Mouse (Mus musculus) urinary bladder, postnatal 36 days (tissue): ENCODE data around the gene Krt79.

Source experiments
- DNase-seq, 2 experiments: peaks; one replicate each; pipeline ENCODE4 v3.0.0; 2022; ENCODE audit warnings: low spot score in 2 of 2, mixed read lengths in 1 of 2

Krt79 gene

DNA sequence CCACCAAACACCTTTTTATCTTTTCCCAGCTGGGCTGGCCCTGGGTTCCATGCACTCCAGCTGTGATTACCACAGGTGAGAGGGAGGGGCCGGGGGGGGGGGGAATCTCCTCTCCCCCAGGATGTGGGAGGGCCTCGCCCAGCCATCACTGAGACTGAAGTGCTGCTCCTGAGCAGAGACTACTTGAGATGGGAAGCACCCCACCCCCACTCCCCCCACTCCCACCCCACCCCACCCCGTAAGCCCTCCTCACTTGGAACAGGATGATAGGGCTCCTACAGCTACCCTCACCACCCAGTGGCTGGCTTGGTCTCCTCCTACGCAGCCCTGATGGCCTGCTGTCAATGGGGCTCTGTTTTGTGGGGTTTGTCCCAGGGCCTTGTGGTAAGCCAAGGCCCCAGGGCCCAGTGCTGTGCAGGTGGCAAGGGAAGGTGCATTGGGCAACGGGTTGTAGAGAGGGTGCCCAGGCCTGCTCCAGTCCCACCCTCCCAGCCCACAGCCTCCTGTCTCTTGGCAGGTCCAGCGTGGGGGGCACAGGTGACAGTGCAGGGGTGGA is at the start of gene Krt79:
TSS of gene Krt79 (minus strand) at position 51 of the 556 bp plus-strand sequence.
- no peak for DNase-seq

DNA sequence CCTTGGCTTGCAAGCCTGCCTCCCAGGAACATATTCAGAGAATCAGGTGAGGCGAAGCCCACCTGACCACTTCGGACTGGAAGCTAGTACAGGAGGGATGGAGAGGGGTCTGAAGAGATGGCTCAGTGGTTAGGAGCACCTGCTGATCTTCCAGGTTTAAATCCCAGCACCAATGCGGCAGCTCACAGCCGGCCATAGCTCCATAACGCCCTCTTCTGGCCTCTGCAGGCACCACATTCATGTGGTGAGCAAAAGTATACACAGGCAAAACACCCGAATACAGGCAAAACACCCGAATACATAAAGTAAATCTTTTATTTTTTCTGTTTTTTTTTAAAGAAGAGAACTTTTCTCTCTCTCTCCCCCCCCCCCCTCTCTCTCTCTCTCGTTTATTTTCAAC is 48.6 kb upstream of the Krt79 start:
- DNase-seq, result no peak

DNA sequence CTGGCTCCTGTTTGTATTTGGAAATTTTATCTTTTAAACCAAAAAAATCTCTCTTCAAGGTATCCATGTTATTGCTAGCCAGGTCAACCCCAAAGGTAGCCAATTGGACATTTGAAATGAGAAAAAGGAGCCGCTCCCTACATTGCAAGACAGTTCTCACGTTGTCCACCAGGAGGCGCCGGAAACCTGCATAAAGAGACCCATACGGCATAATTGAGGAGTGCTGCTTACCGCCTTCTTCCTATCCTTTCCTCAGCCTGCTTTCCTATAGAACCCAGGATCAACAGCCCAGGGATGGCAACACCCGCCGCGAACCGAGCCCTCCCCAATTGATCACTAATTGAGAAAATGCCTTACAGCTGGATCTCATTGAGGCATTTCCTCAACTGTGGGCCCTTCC is 48.0 kb upstream of the Krt79 start:
- peak; percentile 85 to 87 for DNase-seq

DNA sequence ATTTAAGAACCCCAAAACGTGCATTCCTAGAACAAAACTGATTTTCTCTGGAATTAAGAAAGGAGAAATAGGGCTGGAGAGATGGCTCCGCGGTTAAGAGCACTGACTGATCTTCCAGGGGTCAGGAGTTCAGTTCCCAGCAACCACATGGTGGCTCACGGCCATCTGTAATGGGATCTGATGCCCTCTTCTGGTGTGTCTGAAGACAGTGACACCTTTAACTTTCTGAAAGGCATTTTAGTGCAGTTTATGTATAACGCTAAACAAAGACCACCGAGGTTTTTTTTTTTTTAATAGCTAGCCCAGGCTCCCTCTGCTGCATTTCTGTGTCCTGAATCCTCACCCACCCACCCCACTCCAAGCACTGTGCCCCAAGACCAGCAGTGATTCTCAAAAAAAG is 44.6 kb upstream of the Krt79 start:
- no peak for DNase-seq

DNA sequence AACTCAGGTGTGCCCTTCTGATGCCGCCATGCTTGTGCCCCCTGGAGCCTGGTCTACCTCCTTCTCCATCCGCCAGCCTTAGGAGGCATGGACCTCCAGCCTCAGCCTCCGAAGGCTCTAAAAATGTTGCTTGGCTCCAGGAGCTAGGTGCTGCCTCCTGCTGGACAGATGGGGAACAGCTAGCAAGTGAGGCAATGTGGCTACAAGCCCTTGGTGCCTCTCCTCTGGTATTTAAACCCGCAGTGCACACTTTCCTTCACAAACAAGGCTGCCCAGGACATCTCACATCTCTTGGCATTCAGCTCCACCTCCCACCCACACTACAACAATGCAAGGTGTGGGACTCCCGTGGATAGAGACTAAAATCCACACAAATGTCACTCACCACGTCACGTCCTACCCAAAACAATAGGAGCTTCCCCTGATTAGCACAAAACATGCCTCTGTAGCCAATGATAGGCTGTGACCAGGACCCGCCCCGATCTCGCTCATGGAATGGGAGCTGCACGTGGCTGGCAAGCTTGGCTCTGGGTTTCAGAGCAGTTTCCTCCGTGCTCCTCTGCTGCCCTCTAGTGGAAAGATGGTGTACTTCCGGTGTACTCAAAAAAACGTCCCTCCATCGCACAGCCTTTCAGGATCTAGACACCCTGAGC is 44.0 kb upstream of the Krt79 start:
- peak; percentile 91 to 92 for DNase-seq

DNA sequence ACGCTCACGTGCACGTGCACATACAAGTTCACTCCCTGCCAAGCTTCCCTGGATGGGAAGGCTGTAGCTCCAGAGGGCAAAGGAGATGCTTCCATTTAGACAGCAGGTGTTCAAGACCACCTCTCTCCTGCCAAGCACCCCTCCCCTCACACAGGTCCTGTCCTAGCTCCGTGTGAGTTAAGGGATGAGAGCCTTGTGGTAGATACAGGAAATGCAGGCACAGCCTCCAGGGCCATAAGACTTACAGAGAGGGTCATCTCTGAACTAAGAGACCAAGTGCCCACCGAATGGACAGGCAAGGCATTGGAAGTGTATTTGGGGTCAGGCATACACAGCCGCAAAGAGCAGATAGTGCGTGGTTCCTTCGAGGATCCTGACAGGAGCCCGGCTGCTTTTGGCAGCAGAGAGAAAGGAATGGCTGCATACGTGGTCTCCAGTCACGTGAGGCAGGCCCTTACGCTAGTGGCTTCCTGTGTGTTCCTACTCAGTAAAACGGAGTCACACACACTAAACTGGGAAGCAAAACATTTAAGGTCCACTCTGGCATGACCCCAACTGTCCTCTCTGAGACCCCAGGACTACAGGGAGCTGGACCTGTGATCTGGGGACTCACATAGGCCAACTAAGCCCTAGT is 43.3 kb upstream of the Krt79 start:
- DNase-seq, result no peak

DNA sequence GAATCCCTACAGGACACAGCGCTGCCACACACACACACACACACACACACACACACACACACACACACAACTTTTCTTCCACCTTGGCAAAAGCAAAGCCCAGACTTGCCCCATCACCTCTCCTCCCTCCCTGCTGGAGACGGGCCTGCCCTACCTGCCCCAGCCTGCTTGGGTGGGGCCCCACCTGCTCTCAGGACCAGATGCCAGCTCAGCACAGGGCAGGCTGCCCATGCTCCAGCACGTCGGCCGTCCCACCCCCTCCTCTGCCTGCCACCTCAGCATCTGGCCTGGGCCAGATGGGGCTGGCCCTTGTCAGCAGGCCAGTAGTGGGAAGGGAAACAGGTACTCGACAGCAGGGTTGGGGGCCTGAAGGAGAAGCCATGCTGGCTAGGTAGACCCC is 40.7 kb upstream of the Krt79 start:
- DNase-seq, result peak; percentile 80 to 88

DNA sequence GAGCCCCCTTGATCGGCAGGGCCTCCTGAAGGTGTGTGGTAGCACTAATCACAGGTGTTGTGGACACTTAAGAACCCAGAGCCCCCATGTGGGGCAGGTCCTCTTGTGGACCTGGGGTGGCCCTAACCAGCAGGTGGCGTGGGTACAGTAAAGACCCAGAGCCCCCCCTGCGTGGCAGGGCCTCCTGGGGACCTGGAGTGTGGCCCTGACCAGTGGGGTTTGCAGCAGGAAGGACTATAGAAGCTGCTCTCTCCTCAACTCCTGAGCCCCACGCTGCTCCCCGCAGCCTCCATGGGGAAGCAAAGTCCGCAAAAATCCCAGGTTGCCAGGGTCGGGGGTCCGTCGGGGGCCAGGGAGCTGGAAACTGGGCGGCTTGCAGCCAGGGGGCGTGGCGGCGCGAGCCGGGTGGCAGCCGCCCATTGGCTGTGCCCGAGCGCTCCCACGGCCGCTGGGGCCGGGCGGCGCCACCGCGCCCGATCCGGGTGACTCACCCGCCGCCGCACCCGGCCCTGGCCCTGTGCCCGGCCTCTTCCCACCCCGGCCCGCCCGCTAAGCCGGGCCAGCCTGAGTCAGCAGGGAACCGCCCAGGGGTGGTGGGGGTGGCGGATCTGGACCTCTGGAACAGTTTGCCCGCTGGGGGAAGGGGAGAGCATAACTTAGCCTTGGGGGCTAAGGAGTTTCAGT is 37.1 kb upstream of the Krt79 start:
- peak; percentile 95 for DNase-seq

DNA sequence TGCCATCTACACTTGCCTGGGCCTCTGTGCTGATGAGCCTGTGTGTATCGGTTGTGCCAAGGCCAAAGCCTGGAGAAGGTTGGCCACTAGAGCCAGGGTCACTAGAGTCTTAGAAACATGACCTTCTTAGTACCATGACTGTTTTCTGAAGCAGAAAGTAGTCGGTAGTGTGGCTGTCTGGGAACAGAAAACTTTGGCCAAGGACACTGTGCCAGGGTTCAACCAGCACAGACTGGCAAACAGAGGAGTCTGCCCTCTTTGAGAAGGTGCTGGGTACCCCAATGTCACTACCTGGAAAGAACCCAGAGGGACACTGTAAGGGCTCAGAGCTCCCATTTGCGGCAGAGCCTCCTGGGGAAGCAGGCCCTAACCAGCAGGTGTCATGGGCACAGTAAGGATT is 36.5 kb upstream of the Krt79 start:
- peak in 1 of 2 experiments; percentile 54 for DNase-seq

DNA sequence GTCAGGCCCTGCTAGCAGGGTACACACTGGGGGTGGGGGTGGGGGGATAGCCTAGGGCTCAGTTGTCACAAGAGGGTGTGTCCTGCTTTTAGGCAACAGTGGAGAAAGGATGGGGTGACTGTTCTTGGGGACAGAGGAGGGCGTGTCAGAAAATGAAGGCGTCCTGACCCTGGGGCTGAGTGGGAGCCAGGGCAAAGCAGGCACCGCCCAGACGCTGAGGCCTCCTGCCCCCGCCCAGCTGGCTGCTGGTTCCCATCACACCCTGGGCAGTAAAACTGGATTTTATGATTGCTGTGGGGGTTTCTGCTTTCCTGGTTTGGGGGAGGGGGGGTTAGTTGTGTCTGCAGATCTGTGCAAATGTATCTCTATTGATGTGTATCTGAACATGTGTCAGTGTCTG is 35.9 kb upstream of the Krt79 start:
- peak; percentile 83 to 89 for DNase-seq

DNA sequence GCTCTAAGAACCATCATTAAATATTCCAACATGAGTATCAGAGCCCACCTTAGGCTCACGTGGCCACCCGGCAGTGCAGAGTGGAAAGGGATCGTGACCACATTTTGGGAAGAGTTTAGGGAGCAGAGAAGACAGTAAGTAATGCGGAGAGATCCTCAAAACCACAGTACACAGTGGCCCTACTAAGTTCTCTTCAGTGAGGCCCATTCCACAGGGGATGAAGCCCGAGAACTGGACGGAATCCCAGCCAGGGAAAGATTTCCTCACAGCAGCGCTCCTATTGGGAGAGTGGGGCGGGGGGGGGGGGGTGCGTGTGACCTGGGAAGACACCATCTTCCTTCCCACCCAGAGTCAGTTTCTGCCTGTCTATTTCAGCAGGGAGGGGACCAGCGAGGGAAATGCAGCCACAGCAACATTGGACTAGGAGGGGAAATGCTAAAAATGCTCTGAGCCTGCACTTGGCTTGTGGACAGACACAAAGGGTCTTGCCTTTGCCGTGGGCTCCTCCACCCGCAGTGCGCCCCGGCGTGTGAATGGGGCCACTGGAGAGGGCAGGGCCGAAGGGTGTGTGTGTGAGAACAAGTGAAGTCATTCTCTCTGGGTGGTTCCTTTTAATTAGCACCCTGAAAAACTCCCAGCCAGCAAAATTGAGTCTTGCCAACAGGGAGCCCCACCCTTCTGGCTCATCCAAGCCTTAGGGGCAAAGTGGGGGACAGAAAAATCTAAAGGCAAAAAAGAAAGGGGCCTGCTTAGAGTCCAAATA is 34.1 kb upstream of the Krt79 start:
- peak in 1 of 2 experiments; percentile 43 for DNase-seq

DNA sequence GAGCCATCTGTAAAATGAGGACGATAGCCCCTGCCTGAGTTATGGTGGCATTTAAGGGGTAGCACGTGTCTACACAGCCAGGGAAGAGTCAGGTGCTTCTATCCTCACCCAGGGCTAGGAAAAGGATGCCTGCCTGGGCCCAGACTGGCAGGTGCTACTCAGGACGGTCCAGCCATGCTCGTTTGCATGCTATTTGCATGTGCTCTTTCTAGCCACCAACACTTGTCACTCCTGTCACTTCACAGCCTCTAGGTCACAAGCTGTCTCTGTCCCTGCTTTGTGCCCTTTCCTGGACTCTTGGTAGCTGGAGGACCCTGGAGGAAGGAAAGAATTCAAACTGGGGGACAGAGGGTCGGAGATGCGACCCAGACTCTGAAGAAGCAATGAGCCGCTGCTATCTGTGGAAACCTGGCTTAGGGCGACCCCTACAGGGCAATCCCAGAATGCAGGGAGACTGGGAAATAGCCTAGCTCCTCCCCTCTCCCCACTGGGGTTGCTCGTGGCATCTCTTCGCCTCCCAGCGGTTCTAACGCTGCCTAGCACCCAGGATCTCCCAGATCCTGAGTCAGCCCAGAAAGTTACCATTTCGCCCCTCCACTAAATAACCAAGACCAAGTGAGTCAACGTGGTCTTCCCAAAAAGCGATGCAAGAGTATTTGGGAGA is 33.4 kb upstream of the Krt79 start:
- DNase-seq, result peak; percentile 96 to 98

DNA sequence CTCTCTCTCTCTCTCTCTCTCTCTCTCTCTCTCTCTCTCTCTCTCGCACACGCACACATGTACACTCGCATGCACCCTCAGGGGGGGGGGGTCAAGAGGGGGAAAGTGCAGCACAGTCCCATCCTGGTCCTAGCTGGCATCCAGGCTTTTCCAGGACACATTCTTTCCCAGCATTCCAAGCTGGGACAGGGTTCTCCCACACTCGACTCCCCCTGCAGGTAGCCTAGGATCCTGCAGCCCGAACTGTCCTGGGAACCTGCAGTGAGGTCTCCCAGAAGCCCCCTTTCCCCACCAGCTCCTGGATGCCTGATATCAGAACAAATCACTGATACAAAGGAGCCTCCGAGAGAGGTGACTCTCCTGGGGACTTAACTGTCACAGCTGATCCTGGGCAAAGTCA is 30.4 kb upstream of the Krt79 start:
- peak in 1 of 2 experiments; percentile 51 for DNase-seq

DNA sequence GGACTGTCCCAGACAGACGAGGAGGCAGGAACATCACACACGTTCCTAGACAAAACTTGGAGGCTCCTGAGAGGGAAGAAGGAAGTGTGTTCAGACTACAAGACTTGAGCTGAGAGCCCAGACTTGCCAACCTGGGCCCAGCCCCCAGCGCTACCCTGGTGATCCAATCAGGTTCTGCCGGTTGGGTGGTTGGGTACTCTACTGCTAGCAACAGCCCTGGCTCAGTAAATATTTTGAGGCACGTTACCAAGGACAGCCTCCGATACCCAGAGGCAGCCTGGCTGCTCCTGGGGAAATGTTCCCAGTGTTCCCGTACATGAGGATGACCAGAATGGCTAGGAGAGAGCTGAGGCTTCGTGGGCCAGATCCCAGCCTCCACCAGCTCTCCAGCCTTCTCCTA is 26.7 kb upstream of the Krt79 start:
- DNase-seq, result peak; percentile 71 to 84

DNA sequence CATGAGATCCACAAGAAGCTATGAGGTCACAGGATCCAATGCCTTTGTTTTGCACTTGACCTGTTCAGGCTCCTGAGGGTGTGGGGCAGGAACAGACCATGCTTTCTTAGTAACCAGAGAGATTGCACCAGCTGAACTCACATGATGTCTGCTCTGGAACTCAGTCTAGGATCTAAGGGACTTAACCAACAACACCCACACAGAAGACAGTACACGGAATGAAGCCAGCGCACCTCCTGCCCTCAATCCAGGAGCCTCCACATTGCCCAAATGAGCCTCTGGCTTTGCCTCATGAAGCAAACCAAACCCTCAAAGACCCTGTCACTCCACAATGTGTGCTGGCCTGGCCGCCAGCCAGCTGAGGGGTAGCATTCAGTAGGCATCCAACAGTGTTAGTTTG is 18.8 kb upstream of the Krt79 start:
- no peak for DNase-seq

DNA sequence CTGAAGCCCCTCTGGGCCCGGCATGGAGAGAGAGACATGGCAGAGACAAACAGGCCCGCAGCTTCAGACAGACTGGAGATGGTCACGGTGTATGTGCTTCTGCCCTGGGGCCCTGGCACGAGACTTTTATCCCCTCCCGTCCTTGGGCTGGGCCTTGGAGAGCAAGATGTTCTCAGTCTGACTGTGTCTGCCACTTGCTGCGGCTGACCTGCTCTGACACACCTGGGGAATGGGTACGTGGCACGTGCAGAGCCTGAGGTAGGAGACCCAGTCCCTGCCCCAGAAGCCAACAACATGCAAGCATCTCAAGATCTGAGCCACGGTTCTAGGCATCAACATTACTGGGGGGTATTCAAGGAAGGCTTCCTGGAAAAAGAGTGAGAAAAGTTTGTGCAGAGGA is 14.1 kb upstream of the Krt79 start, which contains the start of gene Krt78:
TSS of gene Krt78 (minus strand) at position 101 of the 400 bp plus-strand sequence.
- DNase-seq, result no peak

DNA sequence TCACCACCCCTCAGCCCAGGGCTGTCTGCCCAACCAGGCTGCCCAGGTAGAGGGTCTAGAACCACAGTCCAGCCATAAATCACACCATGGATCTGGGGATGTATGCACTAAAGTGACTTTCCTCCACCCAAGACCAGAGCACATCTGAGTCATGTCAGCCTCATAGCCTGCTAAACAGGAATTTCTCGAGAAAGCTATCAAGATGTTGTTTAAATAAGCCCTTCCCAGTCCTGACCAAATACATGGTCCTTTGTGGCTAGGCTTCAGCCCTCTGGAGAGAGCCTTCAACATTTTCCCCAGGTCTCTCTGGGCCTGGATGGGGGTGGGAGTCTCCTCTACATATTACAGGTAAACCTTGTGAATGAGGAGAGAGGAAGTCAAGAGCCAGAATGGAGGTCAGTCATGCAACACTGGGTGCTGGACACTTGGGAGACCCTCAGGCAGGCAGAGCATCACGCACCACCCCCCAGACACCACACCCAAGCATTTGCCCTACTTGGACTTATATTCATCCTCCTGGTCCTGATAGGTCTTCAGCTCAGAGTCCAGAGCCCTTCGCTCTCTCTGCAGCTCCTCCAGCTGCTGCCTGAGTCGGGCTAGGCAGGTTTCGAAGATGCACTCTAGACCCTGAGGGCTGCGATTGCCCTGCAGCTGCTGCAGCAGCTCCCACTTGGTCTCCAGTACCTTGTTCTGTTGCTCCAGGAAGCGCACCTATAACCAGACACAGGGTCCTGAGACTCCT is 12.8 kb upstream of the Krt79 start:
- peak; percentile 38 to 45 for DNase-seq

DNA sequence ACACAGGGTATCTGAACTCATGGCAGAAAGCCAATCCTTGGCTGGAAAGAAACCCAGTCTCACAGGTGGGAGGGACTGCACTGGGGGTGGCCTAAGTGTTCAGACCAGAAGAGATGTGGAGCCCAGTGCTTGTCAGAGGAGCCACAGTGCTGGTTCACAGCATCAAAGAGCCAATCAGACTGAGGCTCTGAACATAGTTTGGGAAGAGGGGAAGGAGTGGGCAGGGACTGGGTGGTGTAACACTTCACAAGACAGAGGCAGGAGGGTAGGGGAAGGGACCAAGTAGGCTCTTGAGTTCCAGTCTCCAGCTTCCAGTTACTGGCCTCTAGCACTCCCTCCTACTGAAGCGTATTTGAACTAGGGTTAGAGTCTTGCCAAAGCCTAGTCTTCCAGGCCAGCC is 5.3 kb upstream of the Krt79 start:
- DNase-seq, result no peak

DNA sequence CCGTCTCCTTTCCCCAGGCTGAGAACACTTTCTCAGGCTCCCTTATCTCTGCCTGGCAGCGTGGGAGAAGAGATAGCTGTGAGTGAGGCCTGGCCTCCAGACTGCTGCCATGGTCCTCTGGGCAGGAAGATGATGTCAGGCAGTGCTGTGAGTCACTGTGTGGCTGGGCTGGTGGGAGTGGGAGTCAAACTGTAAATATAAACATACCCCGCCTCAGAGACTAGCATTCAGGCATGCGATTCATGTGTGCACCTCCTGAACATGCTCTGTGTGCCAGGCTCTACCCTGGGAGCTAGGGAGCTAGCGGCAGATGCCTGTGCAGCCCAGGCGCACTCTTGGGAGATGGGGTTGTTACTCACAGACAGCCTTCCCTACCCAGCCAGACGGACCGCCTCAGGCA is 1.8 kb upstream of the Krt79 start:
- DNase-seq, result peak in 1 of 2 experiments; percentile 33

DNA sequence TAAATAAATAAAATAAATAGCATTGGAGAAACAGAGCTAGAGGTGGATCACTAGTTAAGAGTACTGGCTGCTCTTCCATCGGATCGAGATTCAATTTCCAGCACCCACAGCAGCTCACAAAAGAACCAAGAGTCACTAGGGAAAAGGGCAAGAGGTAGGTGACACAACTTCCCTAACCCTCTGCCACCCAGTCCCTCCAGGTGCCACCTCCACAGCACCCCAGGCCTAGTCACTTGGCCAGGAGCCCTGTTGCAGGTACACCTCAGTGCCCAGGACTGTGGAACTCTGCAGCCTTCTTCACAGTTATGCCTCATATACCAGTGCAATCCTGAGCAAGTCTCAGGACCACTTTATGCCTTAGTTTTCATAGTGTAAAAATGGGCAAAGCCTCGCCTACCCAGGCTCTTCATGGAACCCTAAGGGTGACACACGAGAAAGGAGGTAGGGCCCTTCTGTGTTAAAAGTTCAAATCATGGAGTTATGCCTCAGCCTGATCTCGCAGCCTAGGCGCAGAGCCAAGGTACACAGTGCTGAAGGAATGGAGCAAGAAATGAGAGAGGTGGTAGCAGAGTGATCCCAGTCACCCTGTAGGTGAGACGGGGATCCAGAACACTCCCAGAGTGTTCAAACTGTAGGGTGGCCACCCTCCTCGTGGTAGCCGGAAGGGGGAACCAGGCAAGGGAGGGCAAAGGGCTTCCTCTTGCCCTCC is 1.4 kb downstream of the Krt79 start:
- DNase-seq, result peak; percentile 62 to 67
